Mouse (Mus musculus): ENCODE results near the gene Pla2g2c.

The Pla2g2c gene

DNA sequence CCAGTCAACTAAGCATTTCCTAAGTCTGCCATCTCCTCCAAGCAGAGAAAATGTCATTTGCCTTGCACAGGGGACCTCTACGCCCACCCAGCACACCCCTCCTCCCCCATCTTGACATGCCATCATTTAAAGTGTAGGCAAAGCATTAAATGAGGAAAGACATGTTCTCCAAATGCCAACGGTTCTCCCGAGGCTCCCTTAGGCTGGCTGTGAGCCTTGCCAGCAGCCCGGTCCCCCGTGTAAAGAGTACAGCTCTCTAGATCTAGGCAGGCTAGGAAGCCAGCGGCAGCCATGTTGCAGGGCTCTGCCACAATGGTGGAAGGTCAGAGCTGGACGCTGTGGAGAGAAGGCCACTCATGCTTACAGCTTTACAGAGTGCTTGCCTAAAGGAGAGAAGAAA lies 14.6 kb upstream of the Pla2g2c start:
- no peak for DNase-seq

- peak; percentile 53 for DNase-seq
Measured at GRCm38 (mm10) chr4:138710633-138711032, 14.0 kb upstream of the Pla2g2c start.

DNA sequence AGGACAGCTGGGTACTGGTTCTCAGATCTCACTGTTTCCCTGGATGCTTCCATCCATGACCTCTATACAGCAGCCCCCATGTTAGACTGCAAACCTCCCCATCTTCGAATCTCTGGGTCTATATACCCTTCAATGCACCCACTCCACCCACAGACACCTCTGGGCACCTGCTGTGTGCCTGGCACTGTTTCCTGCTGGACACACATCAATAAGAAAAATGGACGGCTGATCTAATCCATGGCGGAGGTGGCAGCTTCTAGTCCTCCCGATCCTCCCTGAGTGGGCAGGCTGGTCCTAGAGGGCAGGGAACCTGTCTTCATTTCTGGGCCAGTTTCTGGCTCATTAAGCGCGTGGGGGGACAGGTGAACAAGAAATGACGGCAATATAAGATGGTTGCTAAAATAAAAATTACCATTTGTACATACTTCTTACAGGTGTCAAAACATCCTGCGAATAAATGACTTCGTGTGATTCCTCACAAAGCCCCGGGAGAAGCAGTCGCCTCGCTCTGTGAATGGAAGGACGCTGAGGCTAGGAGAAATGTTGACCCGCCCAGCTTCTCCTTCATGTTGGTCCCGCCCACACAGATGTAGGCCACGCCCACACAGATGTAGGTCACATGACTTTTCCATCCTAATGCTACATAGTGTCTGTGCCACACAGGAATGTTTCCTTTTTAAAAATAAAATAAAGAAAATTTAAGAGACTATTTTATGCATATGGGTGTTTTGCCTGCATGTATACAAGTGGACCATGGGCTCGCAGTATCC lies 13.4 kb upstream of the Pla2g2c start:
- no peak for DNase-seq

GRCm38 (mm10) chr4:138712096-138712495 lies 12.5 kb upstream of the Pla2g2c start:
- no peak for DNase-seq

DNA sequence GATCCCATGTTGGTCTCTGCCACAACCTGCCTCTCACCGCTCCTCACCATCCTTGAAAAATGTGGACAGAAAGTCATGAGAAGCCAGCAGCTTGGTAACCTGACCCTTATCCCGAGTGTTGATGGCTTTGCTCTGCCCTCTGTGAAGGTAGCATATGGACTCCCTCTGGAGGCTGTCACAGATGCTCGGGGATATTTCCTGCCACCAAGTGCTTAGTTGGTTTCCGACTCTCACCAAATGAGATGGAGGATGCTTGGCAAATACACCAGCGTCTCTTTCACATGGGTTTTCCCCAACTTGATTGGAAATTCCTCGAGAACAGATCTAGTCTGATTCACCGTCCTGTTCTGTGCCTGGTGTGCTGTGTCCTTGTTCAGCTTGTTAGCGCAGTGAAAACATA lies 12.0 kb upstream of the Pla2g2c start:
- no peak for DNase-seq

- no peak for DNase-seq
Measured at GRCm38 (mm10) chr4:138714186-138714585, 10.4 kb upstream of the Pla2g2c start.

- DNase-seq, result no peak
Measured at GRCm38 (mm10) chr4:138716697-138717096, 7.9 kb upstream of the Pla2g2c start.

- no peak for DNase-seq
Measured at GRCm38 (mm10) chr4:138718586-138719263, 5.9 kb upstream of the Pla2g2c start.

GRCm38 (mm10) chr4:138719264-138719596 lies 5.4 kb upstream of the Pla2g2c start:
- DNase-seq, result no peak

- no peak for DNase-seq
Measured at GRCm38 (mm10) chr4:138723493-138724281, 905 bp upstream of the Pla2g2c start.

DNA sequence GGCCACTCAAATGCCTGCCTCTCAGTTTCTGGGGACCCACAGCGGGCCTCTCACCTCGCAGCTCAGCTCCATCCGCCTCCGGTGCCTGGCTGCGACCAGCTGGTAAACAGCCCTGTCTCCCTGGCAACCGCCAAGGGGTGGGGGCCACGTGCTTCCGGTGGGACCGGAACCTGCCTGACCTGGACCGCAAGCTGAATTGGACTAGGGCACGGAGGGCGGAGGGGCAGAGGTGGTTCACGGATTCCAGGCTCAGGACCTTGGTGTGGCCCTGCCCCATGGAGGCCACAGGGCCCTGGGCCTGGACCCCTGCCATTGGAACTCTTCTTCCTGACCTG lies 502 bp downstream of the Pla2g2c start:
- peak; percentile 81 for DNase-seq

- no peak for DNase-seq
Measured at GRCm38 (mm10) chr4:138725751-138726150, 1.2 kb downstream of the Pla2g2c start.

DNA sequence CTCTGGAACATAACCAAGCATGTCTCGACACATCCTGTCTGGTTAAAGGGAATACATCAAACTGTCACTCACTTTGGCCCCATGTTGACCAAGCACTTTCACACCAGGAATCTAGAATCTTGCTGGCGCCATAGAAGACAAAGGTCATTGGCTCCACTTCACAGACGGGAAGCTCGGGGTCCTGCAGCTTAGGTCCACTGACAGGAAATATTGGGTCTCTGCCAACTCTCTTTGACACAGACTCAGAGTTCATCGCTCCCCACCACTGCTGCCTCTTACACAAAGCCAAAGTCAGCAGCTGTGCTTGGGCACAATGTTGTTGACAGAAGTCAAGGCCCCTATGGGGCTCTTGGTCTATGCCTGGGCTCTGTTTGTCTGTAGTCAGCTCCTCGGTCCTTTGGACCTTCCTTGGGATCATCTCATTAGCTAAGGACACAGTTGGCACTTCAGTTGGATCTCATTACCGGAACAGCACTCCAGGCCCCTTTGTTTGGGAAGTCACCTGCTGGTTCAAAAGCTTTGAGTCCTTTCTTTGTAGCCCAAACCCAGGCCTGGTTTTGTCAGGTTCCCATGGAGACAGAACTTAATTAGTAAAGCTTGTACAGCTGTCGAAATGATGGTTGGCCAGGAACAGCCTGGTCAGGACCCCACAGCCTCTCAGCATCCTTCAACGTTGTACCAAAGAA lies 4.6 kb downstream of the Pla2g2c start:
- DNase-seq, result peak; percentile 86

DNA sequence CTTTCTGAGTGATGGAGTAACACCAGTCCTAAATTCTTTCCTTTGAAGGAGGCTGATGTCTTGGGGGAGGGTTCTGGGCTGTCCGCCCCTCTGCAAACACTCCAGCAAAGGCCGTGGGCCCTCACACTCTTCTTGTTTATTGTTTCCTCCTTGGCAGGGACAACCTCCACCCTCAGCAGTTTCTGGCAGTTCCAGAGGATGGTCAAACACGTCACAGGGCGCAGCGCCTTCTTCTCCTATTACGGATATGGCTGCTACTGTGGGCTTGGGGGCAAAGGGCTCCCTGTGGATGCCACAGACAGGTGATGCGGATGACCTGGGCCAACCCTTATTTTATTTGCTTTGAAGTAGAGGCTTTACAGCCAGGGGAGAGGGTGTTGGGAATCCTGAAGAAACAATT lies 9.5 kb downstream of the Pla2g2c start:
- DNase-seq, result no peak

GRCm38 (mm10) chr4:138734863-138735262 lies 10.3 kb downstream of the Pla2g2c start:
- no peak for DNase-seq

DNA sequence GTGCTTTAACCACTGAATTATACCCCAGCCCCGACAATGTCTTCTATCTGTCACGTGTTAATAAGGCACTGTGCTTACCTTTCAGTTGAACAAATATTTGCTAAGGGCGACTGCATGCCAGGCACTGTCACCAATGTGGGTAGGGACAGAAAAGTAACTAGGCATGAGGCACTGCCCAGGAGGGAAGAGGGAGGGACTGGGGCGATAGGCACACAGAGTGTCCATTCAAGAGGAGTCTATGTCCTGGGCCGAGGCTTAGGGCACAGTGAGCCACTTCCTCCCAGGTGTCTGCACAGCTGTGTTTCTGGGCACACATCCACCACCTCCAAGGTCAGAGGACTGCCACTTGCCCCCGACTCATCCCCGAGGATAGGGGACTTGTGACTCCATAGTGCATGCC lies 12.4 kb downstream of the Pla2g2c start, which contains the start of gene Ubxn10:
Gene Ubxn10, minus strand, starts transcription at position 137 of the 400 bp plus-strand sequence.
- no peak for DNase-seq

DNA sequence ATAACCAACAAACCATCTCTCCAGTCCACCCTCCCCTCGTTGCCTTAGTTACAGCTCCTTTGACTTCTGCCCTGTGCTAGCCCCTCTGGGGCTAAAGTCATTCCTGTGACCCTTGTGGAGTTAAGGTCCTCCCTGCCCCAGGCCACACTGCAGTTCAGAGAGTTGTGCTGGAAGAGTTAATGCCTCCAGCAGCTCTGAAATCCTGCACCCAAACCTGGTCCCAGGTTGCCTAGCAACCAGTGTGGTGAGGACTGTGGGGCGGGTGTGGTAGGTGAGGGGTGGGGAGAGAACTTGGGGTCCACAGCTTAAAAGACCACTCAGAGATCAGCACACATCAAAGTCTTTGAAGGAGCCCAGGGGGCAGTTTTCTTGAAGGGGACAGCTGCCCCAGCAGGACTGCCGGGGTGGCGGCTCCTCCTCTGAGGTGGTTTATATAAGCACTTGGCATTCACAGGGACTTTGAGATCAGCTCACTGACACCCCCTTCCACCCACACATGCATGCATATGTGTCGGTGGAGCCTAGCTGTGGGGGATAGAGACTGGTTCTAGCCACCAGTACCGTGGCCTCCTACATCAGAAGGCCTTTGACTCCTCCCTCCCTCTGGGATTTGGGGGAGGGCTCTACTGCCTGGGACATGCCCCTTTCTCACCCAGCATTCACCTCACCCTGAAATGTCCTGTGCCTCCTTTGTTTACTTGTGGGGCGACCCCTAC lies 14.7 kb downstream of the Pla2g2c start:
- no peak for DNase-seq

- peak; percentile 53 for DNase-seq
Measured at GRCm38 (mm10) chr4:138745884-138746283, 21.3 kb downstream of the Pla2g2c start.

DNA sequence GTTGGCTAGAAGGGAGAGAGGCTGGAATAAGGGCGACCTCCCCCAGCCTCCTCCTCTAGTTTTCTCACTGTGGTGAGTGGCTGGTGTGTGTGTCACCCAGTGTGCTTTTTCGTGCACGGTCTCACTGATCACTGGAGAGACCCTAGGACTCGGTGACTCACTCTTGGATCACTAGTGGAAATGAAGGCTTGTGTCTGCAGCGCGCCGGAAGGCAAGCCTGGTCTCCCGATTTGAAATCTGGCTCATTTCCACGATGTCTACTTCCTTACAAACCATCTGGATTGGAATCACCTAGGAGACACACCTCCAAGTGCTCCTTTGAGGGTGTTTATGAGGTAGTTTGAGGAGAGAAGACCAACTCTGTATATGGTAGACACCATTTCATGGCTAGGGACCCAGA lies 22.3 kb downstream of the Pla2g2c start:
- DNase-seq, result no peak

DNA sequence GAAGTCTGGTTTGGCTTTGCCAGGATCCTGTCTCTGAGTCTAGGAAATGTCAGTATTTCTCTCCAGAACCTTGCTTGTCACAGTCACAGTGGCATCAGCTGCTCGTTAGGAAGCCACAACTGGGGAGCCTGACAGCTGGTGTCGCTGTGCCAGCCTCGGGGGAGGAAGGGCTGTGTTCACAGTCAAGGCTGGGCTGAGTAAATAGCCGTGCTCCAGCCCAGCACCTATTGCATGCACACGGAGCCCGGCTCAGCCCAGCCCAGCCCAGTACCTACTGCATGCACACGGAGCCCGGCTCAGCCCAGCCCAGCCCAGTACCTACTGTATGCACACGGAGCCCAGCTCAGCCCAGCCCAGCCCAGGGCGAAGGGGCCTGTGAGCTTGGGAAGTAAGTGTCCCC lies 23.3 kb downstream of the Pla2g2c start:
- peak; percentile 46 for DNase-seq

DNA sequence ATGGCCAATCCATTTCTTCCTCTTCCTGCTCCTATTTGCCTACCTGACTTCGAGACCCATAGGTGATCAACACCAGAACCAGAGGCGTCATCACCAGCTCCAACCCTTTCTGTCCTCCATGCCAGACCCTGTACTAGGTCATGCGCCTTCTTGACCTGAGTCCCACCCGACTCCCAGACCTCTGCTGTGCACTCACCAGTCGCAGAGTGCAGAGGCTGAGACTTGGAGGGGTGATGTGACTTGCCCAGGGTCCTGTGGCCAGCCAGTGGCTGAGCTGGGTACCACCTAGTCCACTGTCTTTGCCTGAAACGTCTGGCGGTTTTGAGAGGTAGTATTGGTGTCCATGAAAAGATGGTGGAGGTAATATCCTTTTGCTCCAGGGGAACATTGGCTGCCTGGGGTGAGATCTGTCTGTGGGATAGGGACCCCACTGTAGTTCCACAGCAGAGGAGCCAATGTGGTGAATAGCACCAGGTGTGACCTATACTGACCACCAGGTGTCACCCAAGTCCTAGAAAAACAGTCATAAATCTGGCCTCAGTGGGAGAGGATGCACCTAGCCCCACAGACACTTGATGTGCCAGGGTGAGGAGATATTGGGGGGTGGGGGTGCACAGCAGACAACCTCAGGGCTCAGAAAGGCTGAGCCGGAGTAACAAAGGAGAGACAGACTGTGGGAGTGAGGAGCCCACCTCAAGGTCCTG lies 23.9 kb downstream of the Pla2g2c start:
- peak; percentile 70 for DNase-seq

DNA sequence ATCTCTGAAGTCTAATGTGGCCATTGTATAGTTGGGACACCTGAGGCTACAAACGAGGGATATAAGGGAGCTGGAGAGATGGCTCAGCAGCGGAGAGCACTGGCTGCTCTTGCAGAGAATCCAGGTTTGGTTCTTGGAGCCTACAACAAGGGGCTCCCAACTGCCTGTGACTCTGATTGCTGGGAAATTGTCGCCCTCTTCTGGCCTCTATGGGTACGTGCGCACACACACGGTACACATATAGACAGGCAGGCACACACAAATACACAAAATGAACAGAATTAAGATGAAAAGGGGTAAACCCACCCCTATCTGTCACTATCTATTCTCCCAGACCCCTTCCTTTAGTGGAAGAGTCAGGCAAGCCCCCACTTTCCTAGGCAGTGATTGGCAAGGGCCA lies 28.0 kb downstream of the Pla2g2c start:
- no peak for DNase-seq
